Mouse (Mus musculus) hematopoietic stem cell, adult 5-6 weeks (primary cell): ENCODE measurements around the gene Rp2. TPM values are rescaled to one million over a fixed set of nuclear protein-coding genes. Genes with fewer than 3 reads are reported as not detected.
"Not testable (repeated sequence)": the region's sequence is repeated elsewhere in the genome, so short reads cannot be mapped to it uniquely, and the experiment has no call there.

Source experiments
- ATAC-seq, 2 experiments: fragments of 125-278 bp in 1 of 2; replicated peaks in 1 of 2; 2 replicates each; pipeline ENCODE4 v1.8.0; 2016 to 2017; ENCODE audit warnings: inconsistent platforms in 2 of 2, mild to moderate bottlenecking in 2 of 2, moderate number of reproducible peaks in 2 of 2, low read depth in 1 of 2, moderate TSS enrichment in 1 of 2; ENCODE audit not compliant: low FRiP score in 2 of 2, poor library complexity in 2 of 2, severe bottlenecking in 2 of 2, insufficient read depth in 1 of 2, low TSS enrichment in 1 of 2
- total RNA-seq: library from RNA; stranded (forward); fragments of 172-1452, 232-1000 nt; gene quantifications from 2 replicates; pipeline ENCODE4 v1.2.3, GENCODE M21; 2017

The Rp2 gene
- 41.3 and 51.9 TPM in 2 replicates for total RNA-seq

- peak; percentile 100 for ATAC-seq
These were observed at the start of gene Rp2 for GRCm38 (mm10) chrX:20364391-20365365. Gene Rp2 (plus strand): TSS chrX:20364481.

- no peak for ATAC-seq
These were observed 31.5 kb upstream of the Rp2 start for GRCm38 (mm10) chrX:20332756-20333155.

DNA sequence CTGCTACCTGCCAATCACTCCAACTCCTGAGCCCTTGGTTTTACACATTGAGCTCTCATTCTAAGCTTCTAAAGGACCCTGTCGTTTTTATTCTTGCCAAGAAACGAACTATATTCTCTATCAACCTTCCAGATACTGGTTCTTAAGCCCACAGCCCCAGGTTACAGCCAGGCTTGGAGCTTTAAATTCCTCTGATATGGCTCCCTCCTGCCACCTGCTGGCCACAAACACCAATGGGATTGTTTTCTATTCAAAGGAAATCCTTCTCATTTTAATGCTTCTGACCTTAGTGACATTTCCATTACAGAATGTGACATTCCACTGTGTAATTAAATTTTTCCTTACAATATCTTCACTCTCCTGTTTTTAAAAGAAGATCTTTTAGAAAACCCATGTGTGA lies 28.6 kb upstream of the Rp2 start:
- no peak; a peak in 1 of 4 replicates for ATAC-seq

DNA sequence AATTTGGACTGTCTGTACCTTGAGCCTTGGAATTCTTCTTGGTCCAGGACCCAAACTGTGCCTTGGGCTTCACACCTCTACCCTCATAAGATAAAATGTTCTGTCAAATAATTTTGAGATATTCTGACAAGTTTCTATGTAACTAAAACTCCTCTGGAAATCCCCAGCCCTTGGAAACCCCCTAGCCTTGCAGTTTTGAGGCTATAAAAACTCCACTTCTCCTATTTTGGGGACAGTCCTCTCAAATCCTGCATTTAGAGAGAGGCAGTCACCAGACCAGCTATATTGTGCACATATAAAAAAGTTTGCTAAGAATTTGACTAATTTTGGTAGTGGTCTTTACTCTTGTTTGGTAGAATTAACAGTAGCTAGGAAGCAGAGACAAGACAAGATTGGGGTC lies 19.3 kb upstream of the Rp2 start:
- no peak for ATAC-seq

- ATAC-seq: no peak
These were observed 17.9 kb upstream of the Rp2 start for GRCm38 (mm10) chrX:20346355-20346754.

- not testable (repeated sequence) for ATAC-seq
These were observed 14.0 kb upstream of the Rp2 start for GRCm38 (mm10) chrX:20350241-20350640.

DNA sequence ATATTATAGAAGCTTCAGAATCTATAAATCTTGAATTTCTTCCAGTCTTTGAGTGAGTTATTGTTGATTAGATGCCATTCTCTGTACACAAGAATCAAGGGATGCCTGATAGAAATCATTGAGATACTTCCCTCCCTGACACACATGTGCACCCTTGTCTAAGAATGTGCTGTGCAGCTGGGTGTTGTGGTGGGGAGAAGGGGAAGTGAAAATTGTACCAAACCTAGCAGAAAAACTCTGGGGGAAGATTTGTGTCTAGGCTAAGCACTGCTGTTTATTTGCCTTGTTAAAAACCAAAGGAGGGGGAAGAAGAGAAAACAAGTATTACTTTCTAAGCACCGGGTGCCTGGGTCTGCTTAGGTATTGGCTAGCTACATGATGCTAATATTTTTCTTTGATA lies 9.0 kb upstream of the Rp2 start:
- ATAC-seq: peak; percentile 87 to 89

GRCm38 (mm10) chrX:20356309-20356708 lies 8.0 kb upstream of the Rp2 start:
- ATAC-seq: no peak

DNA sequence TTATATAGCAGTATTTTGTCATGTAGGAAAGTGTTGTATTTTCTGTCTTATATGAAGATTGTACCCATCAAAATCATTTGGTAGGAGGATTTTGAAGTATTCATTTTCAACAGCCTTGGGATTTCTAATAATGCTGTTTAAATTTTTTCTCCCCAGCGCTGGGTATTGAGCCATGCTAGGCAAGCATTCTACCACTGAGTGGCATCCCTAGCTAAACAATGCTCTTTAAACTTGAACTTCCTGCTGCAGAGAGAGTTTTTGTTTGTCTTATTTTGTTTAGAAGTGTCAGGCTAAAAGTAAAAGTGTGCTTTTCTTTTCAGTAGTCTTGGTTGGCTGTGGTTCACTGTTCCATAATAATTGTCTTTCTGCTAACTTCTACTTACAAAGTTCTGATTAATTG lies 1.8 kb downstream of the Rp2 start:
- ATAC-seq: no peak

- peak in 1 of 2 experiments; percentile 49; a peak in 3 of 4 replicates for ATAC-seq
These were observed 15.2 kb downstream of the Rp2 start for GRCm38 (mm10) chrX:20379347-20380014.

GRCm38 (mm10) chrX:20382260-20382659 lies 18.0 kb downstream of the Rp2 start:
- no peak for ATAC-seq

DNA sequence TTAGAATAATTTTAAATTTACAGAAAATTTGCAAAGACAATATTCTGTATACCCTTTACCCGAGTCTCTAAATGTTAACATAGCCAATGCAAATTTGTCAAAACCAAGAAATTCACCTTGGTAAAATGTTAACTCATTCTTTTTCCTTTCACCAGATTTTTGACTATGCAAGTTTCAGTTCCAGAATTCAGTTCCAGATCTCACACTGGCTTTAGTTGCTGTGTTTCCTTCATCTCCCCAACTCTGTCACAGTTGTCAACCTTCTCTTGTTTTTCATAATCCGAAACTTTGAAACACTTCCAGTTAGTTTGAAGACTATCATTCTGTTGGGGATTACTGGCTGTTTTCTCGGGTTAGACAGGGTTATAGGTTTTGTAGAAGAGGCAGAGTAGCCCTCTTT lies 22.7 kb downstream of the Rp2 start:
- no peak for ATAC-seq

DNA sequence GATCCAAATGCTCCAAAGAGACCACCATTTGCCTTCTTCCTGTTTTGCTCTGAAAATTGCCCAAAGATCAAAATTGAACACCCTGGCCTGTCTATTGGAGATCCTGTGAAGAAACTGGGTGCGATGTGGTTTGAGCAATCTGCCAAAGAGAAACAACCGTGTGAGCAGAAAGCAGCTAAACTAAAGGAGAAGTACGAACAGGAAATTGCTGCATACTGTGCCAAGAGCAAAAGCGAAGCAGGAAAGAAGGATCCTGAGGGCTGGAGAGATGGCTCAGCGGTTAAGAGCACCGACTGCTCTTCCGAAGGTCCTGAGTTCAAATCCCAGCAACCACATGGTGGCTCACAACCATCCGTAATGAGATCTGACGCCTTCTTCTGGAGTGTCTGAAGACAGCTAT lies 27.7 kb downstream of the Rp2 start:
- ATAC-seq: peak; percentile 42 to 48; a peak in 2 of 4 replicates

GRCm38 (mm10) chrX:20392942-20393341 lies 28.7 kb downstream of the Rp2 start:
- no peak for ATAC-seq

DNA sequence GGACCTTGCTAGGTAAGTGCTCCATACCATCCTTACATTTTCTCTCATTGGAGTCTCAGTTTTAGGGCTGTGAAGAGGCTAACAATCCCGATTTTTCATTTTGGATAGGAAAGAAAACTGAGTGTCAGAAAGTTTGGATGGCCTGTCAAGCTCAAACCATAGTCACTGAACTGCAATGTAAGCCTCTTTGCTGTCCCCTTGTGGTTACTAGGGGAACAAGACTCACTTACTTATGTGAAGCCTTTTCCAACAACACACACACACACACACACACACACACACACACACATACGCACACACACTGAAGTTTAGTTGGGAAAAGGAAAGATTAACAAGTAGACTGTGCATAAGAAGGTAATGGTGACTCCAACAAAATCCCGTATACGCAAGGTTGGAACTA lies 39.8 kb downstream of the Rp2 start:
- ATAC-seq: no peak

- ATAC-seq: no peak
These were observed 42.6 kb downstream of the Rp2 start for GRCm38 (mm10) chrX:20406909-20407308.

DNA sequence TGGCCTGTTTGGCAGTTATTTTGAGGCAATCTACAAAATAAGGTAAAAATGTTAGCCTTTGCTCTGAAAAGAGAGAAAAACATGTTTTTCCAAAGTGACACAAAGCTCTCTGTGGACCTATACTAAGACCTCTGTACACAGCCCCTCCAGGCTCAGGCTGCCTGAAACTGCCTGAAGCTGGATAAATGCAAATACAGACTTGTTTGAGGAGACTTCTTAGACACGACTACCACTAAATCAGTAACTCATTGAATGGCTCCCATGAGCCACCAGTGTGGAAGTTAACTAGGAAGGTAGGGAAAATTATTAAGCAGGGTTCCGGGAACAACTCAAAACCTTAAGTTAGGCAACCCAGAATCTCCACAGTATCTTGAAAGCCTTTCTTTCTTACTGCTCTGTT lies 43.4 kb downstream of the Rp2 start:
- ATAC-seq: no peak

DNA sequence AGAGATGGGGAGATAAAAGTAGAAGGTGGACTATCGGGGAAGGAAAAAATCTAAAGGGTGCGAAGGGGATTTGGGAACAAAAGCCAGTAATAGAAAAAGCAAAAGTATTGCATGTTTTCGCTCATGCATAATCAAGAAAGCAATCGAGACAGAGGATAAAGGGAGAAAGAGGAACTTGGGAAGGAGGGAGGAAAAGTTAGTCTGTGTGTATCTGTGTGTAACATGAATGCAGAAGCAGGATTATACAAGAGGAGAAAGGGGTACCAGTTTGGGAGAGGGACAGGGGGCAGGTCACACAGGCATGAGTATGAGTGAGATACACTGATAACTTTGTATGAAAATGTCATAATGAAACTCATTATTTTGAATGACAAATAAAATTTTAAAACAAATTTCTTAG lies 47.1 kb downstream of the Rp2 start:
- ATAC-seq: no peak
